Mouse (Mus musculus): Measurements from ENCODE around the gene Asah2.
"Not testable (repeated sequence)": the region's sequence is repeated elsewhere in the genome, so short reads cannot be mapped to it uniquely, and the experiment has no call there.

Gene Asah2

GRCm38 (mm10) chr19:32102294-32102975 lies 5.6 kb downstream of the Asah2 start:
- no peak for DNase-seq (ENCODE audit: low spot score in 2 of 2)

DNA sequence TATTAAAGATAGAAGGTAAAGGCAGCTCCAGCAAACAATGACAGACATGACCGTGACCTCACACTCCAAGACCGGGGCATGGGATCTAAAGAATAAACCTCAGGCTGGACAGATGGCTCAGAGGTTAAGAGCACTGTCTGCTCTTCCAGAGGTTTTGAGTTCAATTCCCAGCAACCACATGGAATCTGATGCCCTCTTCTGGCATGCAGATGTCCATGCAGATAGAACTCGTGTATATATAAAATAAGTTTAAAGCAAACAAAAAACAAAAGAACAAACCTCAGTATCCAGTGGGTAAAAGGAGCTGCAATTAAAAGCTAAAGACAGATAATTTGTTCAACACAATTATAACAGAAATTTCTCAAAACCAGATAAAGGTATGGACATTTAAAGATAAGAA lies 9.4 kb downstream of the Asah2 start:
- no peak for DNase-seq (ENCODE audit: low spot score in 2 of 2)

DNA sequence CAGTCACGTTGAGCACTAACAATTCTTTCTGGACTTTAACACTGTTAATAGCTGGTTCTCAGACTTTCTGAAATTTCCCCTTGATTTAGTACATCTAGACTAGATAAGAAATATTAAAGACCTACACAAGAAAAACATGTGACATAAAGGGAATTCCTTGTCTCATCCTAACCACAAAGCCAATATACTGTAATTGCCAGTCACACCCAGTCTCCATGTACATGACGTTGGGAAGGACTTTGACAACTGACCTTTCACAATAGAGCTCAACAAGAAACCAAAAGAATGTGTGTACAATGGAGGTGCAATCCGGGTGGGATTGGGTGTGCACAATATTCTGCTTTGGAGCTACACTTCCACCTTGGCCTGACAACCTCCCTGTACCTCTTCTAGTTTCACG lies 15.7 kb downstream of the Asah2 start:
- DNase-seq (ENCODE audit: low spot score in 2 of 2): no peak

DNA sequence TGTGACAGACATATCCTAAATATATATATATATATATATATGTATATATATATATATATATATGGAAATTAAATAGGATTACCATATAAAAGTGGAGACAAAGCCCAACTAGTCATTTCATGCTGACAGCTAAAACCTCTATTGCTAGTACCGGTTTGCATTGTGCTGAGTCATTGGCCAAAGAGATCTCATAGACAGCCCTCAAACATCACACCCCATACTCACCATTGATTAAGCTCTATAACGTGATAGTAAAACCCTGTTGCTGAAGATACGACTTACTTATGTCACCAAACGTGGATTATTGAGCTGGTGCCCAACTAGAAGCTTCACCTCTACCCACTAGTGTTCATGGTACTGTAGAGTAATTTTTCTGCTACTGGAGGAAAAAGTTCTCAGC lies 17.2 kb downstream of the Asah2 start:
- DNase-seq (ENCODE audit: low spot score in 2 of 2): no peak

DNA sequence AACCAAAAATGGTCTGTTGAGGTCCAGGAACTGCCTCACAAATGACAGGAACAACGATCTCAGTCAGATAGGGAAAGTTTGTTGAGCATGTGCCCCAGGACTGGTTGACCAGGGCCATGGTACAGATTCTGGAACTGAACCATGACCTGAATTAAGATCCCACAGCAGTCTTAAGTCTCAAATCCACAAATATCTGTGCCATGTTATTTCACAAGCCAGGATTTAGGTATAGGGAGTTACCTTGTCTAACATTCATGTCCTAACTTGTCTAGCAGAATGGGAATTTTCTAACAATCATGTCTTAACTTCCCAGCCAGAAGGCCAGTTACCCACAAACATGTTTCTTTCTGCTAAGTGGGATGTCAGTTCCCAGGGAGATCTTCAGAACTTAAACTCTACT lies 19.4 kb downstream of the Asah2 start:
- no peak for DNase-seq (ENCODE audit: low spot score in 2 of 2)

GRCm38 (mm10) chr19:32087736-32088470 lies 20.1 kb downstream of the Asah2 start:
- no peak for DNase-seq (ENCODE audit: low spot score in 2 of 2)

DNA sequence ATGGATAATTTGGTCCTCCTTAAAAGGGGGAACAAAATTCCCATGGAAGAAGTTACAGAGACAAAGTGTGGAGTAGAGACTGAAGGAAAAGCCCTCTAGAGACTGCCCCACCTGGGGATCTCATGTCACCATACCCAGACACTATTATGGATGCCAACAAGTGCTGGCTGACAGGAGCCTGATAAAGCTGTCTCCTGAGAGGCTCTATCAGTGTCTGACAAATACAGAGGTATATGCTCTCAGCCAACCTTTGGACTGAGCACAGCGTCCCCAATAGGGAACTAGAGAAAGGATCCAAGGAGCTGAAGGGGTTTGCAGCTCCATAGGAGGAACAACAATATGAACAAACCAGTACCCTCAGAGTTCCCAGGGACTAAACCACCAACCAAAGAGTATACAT lies 23.2 kb downstream of the Asah2 start:
- DNase-seq (ENCODE audit: low spot score in 2 of 2): not testable (repeated sequence)

DNA sequence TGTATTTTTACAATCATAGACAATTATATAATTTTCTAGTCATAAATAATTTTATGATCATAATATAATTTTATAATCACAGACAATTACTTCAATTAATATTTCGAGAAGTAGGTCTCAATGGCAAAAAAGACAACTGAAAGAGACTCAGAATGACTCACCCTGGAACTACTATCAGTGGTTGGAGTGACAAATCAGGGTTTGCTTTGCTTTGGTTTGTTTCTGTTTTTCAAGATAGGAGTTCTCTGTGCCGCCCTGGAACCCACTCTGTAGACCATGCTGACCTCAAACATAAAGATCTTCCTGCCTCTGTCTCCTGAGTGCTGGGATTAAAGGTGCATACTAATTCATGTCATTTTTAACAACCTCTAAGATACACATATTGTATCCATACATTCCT lies 37.7 kb downstream of the Asah2 start:
- DNase-seq (ENCODE audit: low spot score in 2 of 2): no peak

DNA sequence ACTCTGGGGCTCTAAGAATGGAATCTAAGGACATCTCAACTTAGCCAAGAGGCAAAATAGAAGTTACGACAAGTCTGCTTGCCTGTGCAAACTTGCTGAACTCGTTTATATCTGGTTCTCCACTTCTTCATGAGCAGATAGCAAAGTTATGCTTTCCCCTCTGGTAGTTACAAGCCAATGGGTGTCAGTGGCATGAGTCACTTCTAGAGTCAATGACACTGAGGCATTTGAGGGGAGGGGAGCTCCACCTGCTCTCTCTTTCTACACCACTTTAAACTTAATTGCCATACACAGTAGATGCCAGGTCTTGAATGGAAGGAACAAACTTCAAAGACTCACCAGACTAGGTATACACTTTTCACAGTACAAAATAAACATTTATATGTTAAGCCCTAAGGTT lies 38.4 kb downstream of the Asah2 start:
- no peak for DNase-seq (ENCODE audit: low spot score in 2 of 2)

DNA sequence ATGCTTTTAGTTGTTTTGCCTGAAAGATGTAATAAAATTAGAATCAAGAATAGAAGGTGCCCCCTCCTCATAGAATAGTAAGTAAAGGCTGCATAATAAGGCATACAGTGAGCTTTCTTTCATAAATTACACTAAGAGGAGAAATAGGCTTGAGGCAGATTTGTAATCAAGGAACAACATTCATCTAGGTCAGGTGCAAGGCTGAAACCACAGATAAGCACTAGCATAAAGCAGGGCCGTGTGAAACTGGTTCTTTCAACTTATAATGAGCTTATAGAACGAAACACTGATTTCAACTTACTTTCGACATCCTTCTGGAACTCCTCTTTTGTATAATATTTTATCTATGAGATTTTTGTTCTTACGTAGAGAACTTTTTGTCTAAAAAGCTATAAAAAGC lies 40.3 kb downstream of the Asah2 start:
- no peak for DNase-seq (ENCODE audit: low spot score in 2 of 2)

GRCm38 (mm10) chr19:32061294-32061693 lies 46.7 kb downstream of the Asah2 start:
- DNase-seq (ENCODE audit: low spot score in 2 of 2): no peak

- no peak for DNase-seq (ENCODE audit: low spot score in 2 of 2)
Observed at GRCm38 (mm10) chr19:32056252-32056651, 51.8 kb downstream of the Asah2 start.

DNA sequence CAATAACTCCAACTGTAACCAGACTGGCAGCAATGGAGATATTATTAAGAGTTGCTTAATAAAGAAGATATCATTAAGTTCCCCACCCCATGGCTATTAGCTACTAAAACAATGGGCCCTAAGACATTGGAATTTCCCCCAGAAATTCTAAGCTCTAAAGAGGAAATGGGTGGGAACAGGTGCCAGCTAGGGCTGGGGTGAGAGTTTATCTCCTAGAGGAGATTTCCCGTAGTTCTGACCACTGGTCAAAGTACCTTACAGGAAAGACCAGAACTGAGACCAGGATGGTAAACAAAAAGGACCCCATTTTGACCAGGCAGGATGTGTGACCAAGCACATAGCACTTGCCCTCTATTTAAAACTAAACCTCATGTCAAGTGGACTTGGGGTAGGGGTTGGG lies 52.3 kb downstream of the Asah2 start:
- DNase-seq (ENCODE audit: low spot score in 2 of 2): no peak

- DNase-seq (ENCODE audit: low spot score in 2 of 2): no peak
Observed at GRCm38 (mm10) chr19:32051251-32051650, 56.8 kb downstream of the Asah2 start.

- DNase-seq (ENCODE audit: low spot score in 2 of 2): no peak
Observed at GRCm38 (mm10) chr19:32032881-32033280, 75.1 kb downstream of the Asah2 start.

GRCm38 (mm10) chr19:32030430-32030829 lies 77.6 kb downstream of the Asah2 start:
- DNase-seq (ENCODE audit: low spot score in 2 of 2): peak in 1 of 2 experiments; percentile 12

DNA sequence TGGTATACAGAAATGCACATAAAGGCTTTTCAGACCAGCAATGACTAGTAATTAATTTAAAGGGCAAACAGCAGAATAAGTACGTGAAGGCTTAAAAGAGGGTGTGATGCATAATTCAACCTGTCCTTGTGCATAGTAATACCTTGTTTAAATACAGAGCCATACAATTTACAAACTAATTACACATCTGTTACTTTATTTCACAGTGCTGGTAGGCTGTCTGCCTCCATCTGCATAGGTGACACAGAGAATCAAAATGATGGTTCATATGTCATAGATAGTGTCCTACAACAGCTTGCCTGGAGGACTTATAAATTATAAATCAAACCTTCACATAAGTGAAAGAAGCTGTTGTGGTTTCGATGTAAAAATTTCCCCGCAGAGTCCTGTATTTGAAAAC lies 82.6 kb downstream of the Asah2 start:
- DNase-seq (ENCODE audit: low spot score in 2 of 2): no peak

GRCm38 (mm10) chr19:32019722-32020121 lies 88.3 kb downstream of the Asah2 start:
- no peak for DNase-seq (ENCODE audit: low spot score in 2 of 2)

DNA sequence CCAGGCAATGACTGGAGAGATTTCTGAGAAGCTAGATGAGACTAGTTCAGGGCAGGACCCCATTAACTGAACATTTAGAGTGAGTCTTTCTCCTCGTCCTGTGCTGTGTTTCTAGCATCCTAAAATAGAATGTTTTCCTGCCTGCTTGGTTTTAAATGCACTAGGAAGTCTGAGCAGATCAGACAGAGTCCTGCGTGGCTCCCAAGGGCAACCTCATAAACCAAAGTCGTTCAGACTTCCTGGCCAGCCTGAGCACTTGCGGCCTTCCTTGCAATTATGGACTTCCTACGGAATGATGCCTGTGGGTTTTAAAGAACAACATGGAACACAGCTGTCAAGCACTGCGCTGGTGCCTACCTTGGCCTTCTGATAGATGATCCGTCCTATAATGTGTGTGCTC lies 89.4 kb downstream of the Asah2 start:
- no peak for DNase-seq (ENCODE audit: low spot score in 2 of 2)

- no peak for DNase-seq (ENCODE audit: low spot score in 2 of 2)
Observed at GRCm38 (mm10) chr19:32018053-32018452, 90.0 kb downstream of the Asah2 start.

DNA sequence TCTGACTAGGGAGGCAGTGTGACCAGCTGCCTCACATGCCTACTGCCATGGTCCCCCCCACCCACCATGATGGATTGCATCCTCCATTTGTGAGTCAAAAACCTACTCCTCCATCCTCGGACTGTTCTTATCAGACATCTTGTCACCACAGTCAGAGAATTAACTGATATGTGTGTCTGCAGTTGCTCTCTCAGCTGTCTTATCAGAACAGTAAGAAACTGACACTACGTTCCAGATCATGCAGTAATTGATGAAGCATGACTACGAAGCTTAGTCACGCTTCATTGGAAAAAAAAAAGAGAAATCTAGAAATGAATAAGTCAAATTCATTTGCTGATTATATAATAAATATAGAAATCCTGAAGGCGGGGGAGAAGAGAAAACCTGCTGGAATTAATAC lies 105.4 kb downstream of the Asah2 start:
- DNase-seq (ENCODE audit: low spot score in 2 of 2): no peak

GRCm38 (mm10) chr19:31996916-31997315 lies 111.1 kb downstream of the Asah2 start:
- DNase-seq (ENCODE audit: low spot score in 2 of 2): no peak

DNA sequence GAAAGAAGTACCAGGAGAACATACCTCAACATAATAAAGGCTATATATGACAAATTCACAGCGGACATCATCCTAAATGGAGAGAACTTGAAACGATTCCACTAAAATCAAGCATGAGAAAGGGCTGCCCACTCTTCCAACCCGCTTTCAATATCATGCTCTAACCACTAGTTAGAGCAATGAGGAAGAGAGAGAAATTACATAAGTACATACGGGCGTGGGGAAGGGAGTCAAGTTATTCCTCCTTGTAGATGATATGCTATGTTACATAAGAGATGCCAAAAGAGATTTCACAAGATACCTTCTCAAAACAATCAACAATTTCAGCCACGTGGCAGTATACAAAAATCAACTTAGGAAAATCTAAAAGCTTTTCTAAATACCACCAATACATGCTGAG lies 117.0 kb downstream of the Asah2 start:
- DNase-seq (ENCODE audit: low spot score in 2 of 2): no peak

GRCm38 (mm10) chr19:31975882-31976281 lies 132.1 kb downstream of the Asah2 start:
- no peak for DNase-seq (ENCODE audit: low spot score in 2 of 2)

Measured in frontal cortex, postnatal 25 days (tissue).